Mouse (Mus musculus): Measurements from ENCODE around the gene Ahcyl1. TPM values are rescaled to one million over a fixed set of nuclear protein-coding genes. Genes with fewer than 3 reads are reported as not detected.

Ahcyl1 gene
- total and polyA plus RNA-seq, 2 experiments from 2014 or later, result 32.0 to 43.3 TPM

- H3K27me3 ChIP-seq (ENCODE audit: control insufficient read depth, insufficient read depth, low read length), result no peaks in the 10 kb centered on the region
- no peak overlapping the region for H3K4me3 ChIP-seq (ENCODE audit: low read depth, low read length)
- peaks cover 29% of the 10 kb centered on the region for H3K4me1 ChIP-seq (ENCODE audit: control insufficient read depth, insufficient read depth)
- H3K27ac ChIP-seq (ENCODE audit: low read depth), result peak overlapping the region; percentile 82
- no peaks in the 10 kb centered on the region for H3K9me3 ChIP-seq (replicated peaks; ENCODE audit: control insufficient read depth, low read length)
- no peak for DNase-seq (ENCODE audit: low spot score)
- no peak overlapping the region for H3K9ac ChIP-seq (replicated peaks; ENCODE audit: low read depth, low read length)
- WGBS, result 65% methylated on average over 7 of the region's 7 CpGs
- ATAC-seq (ENCODE audit: insufficient read depth, low read depth), result peak; percentile 62
- no peaks in the 10 kb centered on the region for H3K36me3 ChIP-seq (replicated peaks; ENCODE audit: control insufficient read depth, insufficient read depth, low read length)
- no peak overlapping the region for H3K4me2 ChIP-seq (ENCODE audit: low read depth, low read length)
- TF ChIP-seq EP300 (IDR thresholded peaks at IDR 0.05; ENCODE audit: low read depth) (no peak), CTCF (IDR thresholded peaks at IDR 0.05; ENCODE audit: low read depth) (no peak)
Observed at GRCm38 (mm10) chr3:107703675-107704370, 7.5 kb upstream of the Ahcyl1 start.

GRCm38 (mm10) chr3:107701767-107702394 lies 5.5 kb upstream of the Ahcyl1 start:
- H3K4me2 ChIP-seq (ENCODE audit: low read depth, low read length), result no peak overlapping the region
- DNase-seq (ENCODE audit: low spot score) (no peak), ATAC-seq (ENCODE audit: insufficient read depth, low read depth) (no peak)
- no peak overlapping the region for H3K9ac ChIP-seq (replicated peaks; ENCODE audit: low read depth, low read length)
- no peaks in the 10 kb centered on the region for H3K9me3 ChIP-seq (replicated peaks; ENCODE audit: control insufficient read depth, low read length)
- H3K36me3 ChIP-seq (replicated peaks; ENCODE audit: control insufficient read depth, insufficient read depth, low read length), result no peaks in the 10 kb centered on the region
- no peak overlapping the region for H3K4me3 ChIP-seq (ENCODE audit: low read depth, low read length)
- WGBS, result 86% methylated on average over 1 of the region's 1 CpGs
- H3K27me3 ChIP-seq (ENCODE audit: control insufficient read depth, insufficient read depth, low read length), result no peaks in the 10 kb centered on the region
- H3K4me1 ChIP-seq (ENCODE audit: control insufficient read depth, insufficient read depth), result peaks cover 32% of the 10 kb centered on the region
- no peak overlapping the region for H3K27ac ChIP-seq (ENCODE audit: low read depth)
- TF ChIP-seq CTCF (IDR thresholded peaks at IDR 0.05; ENCODE audit: low read depth), result no peak
- no peak for TF ChIP-seq EP300 (IDR thresholded peaks at IDR 0.05; ENCODE audit: low read depth)

GRCm38 (mm10) chr3:107700625-107701024 lies 4.3 kb upstream of the Ahcyl1 start:
- no peak overlapping the region for H3K9ac ChIP-seq (replicated peaks; ENCODE audit: low read depth, low read length)
- H3K27ac ChIP-seq (ENCODE audit: low read depth), result no peak overlapping the region
- no peak overlapping the region for H3K4me3 ChIP-seq (ENCODE audit: low read depth, low read length)
- no peak overlapping the region for H3K4me2 ChIP-seq (ENCODE audit: low read depth, low read length)
- 86% methylated on average over 2 of the region's 2 CpGs for WGBS
- no peaks in the 10 kb centered on the region for H3K9me3 ChIP-seq (replicated peaks; ENCODE audit: control insufficient read depth, low read length)
- H3K36me3 ChIP-seq (replicated peaks; ENCODE audit: control insufficient read depth, insufficient read depth, low read length), result no peaks in the 10 kb centered on the region
- DNase-seq (ENCODE audit: low spot score) (no peak), ATAC-seq (ENCODE audit: insufficient read depth, low read depth) (no peak)
- H3K4me1 ChIP-seq (ENCODE audit: control insufficient read depth, insufficient read depth), result peaks cover 28% of the 10 kb centered on the region
- TF ChIP-seq CTCF (IDR thresholded peaks at IDR 0.05; ENCODE audit: low read depth) (no peak), EP300 (IDR thresholded peaks at IDR 0.05; ENCODE audit: low read depth) (no peak)
- no peaks in the 10 kb centered on the region for H3K27me3 ChIP-seq (ENCODE audit: control insufficient read depth, insufficient read depth, low read length)

GRCm38 (mm10) chr3:107696910-107697309 lies 550 bp upstream of the Ahcyl1 start:
- ATAC-seq (ENCODE audit: insufficient read depth, low read depth), result peak; percentile 0; the same call in 1 of the 2 replicates
- H3K4me3 ChIP-seq (ENCODE audit: low read depth, low read length), result no peak overlapping the region

GRCm38 (mm10) chr3:107695219-107695947 lies 977 bp downstream of the Ahcyl1 start:
- H3K27me3 ChIP-seq (ENCODE audit: control insufficient read depth, insufficient read depth, low read length), result no peaks in the 10 kb centered on the region
- no peak for ATAC-seq (ENCODE audit: insufficient read depth, low read depth)
- no peaks in the 10 kb centered on the region for H3K9me3 ChIP-seq (replicated peaks; ENCODE audit: control insufficient read depth, low read length)
- WGBS, result 5% methylated on average over 16 of the region's 16 CpGs
- H3K27ac ChIP-seq (ENCODE audit: low read depth), result peak overlapping the region; percentile 95
- H3K4me2 ChIP-seq (ENCODE audit: low read depth, low read length), result peak overlapping the region; percentile 85
- TF ChIP-seq EP300 (IDR thresholded peaks at IDR 0.05; ENCODE audit: low read depth) (no peak), CTCF (IDR thresholded peaks at IDR 0.05; ENCODE audit: low read depth) (no peak)
- peak overlapping the region; percentile 93 for H3K9ac ChIP-seq (replicated peaks; ENCODE audit: low read depth, low read length)
- peaks cover 49% of the 10 kb centered on the region for H3K4me1 ChIP-seq (ENCODE audit: control insufficient read depth, insufficient read depth)
- peak overlapping the region; percentile 78 for H3K4me3 ChIP-seq (ENCODE audit: low read depth, low read length)
- no peak for DNase-seq (ENCODE audit: low spot score)
- no peaks in the 10 kb centered on the region for H3K36me3 ChIP-seq (replicated peaks; ENCODE audit: control insufficient read depth, insufficient read depth, low read length)

More at GRCm38 (mm10) chr3:107696910-107697309, 550 bp upstream of the Ahcyl1 start:
- no peak overlapping the region for H3K4me2 ChIP-seq (ENCODE audit: low read depth, low read length)
- H3K9me3 ChIP-seq (replicated peaks; ENCODE audit: control insufficient read depth, low read length), result no peaks in the 10 kb centered on the region
- no peaks in the 10 kb centered on the region for H3K36me3 ChIP-seq (replicated peaks; ENCODE audit: control insufficient read depth, insufficient read depth, low read length)
- peaks cover 34% of the 10 kb centered on the region for H3K4me1 ChIP-seq (ENCODE audit: control insufficient read depth, insufficient read depth)
- TF ChIP-seq CTCF (IDR thresholded peaks at IDR 0.05; ENCODE audit: low read depth) (no peak), EP300 (IDR thresholded peaks at IDR 0.05; ENCODE audit: low read depth) (no peak)
- H3K27ac ChIP-seq (ENCODE audit: low read depth), result no peak overlapping the region
- no peaks in the 10 kb centered on the region for H3K27me3 ChIP-seq (ENCODE audit: control insufficient read depth, insufficient read depth, low read length)
- H3K9ac ChIP-seq (replicated peaks; ENCODE audit: low read depth, low read length), result no peak overlapping the region
- 39% methylated on average over 3 of the region's 3 CpGs for WGBS
- DNase-seq (ENCODE audit: low spot score), result no peak

Data from heart, postnatal 0 days (tissue).